Mouse (Mus musculus) lung, postnatal 0 days (tissue): ENCODE measurements around the gene Lrrn4cl.

ENCODE experiments used
- CTCF ChIP-seq: IDR thresholded peaks from 2 replicates; pipeline ENCODE4 v1.5.1; 2016; ENCODE audit warnings: antibody characterized with exemption, mild to moderate bottlenecking
- EP300 ChIP-seq: IDR thresholded peaks from 2 replicates; pipeline ENCODE4 v1.6.1; 2016; ENCODE audit warnings: antibody characterized with exemption, mild to moderate bottlenecking, control low read depth

DNA sequence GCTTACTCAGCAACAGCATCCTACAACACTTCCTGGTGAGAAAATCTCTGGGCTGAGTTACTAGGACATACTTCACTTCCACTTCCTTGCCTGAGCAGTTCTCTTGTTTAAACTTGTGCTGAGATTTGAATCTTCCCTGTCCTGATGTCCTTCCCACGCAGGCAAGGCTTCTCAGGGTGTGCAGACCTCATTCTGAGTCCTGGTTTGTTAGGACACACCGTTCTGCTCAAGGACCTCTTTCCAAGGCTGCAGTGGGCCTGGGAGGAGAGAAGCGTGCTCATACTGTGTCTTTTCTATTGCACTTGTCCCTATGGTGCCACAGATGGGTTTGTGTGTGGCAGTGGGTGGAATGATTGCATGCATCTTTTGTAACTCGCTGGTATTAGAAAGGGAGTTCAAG is 17.6 kb upstream of the Lrrn4cl start:
- TF ChIP-seq EP300 (no peak), CTCF (no peak)
